Mouse (Mus musculus) erythroblast, embryonic 14.5 days (primary cell): ENCODE results near the gene Hadh.

Experiments used
- GATA1 ChIP-seq: IDR thresholded peaks from 2 replicates; pipeline ENCODE4 v1.6.1; 2012; ENCODE audit warnings: low read length, inconsistent platforms, mixed read lengths
- TAL1 ChIP-seq: IDR thresholded peaks from 3 replicates; pipeline ENCODE4 v1.6.1; 2012; ENCODE audit warnings: low read length, inconsistent platforms, mixed read lengths

GRCm38 (mm10) chr3:131292959-131293358, 21.1 kb upstream of the Hadh start:
- TF ChIP-seq TAL1 (no peak), GATA1 (no peak)
